Mouse (Mus musculus): ENCODE results near the gene Cdkn2d.

Cdkn2d gene

GRCm38 (mm10) chr9:21244428-21245112 is 46.6 kb downstream of the Cdkn2d start:
- DNase-seq (ENCODE audit: low spot score), result no peak

GRCm38 (mm10) chr9:21243826-21244427 is 47.3 kb downstream of the Cdkn2d start:
- no peak for DNase-seq (ENCODE audit: low spot score)

DNA sequence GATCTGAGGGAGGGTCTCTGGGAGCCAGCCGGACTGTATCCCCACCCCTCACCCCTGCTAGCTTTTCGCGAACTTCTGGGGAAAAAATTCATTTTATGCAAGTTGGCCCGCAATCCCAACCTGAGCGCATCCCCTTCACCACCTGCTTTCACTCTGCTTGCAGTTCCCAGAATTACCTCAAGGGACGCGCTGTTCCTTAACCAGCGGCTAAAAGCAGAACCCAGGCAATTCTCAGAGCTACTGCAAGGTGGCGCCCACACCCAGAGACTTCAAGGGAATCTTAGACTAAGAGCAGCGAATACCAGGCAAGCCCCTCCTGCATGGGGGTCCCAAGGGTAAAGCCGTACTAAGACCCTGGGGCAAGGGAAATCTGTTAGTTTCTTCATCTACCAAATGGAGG is 49.9 kb downstream of the Cdkn2d start:
- DNase-seq (ENCODE audit: low spot score), result no peak

GRCm38 (mm10) chr9:21239465-21239848 is 51.8 kb downstream of the Cdkn2d start:
- no peak for DNase-seq (ENCODE audit: low spot score)

DNA sequence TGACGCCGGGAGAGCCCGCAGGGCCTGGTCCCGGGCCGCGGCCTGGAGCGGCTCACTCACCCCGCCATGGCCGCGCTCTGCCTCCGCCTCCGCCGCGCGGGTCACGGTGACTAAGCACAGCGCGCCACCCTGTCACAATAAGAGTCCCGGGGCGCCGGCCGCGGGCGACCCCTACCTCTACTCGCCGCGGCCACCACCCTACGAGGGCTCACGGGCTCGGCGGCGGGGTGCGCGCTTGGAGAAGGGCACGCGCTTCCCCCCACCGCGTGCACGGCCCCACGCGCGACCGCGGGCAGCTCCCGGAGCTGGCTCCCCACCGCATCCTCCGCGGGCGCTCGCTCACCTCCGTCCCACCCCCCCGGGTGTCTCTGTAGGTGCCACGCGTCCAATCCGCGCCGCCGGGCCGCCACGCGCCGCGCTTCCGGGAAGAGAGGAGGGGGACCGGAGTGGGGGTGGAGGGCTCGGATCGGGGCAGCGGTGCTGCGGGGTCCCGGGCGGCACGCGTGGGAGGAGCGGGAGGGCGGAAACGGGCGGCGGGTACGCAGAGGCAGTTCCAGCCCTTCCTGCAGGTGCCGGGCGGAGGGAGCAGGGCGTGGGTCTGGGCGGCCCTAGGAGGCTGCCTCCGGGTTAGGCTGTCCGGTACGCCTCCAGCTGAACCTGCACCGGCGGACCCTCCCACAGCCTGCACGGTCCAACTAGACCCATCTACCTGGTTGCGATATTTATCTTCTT is 52.3 kb downstream of the Cdkn2d start, which contains the start of gene Keap1:
Keap1 (minus strand) TSS at position 629 of the 732 bp plus-strand sequence.
- no peak for DNase-seq (ENCODE audit: low spot score)

All from left cerebral cortex, adult 11 months (tissue).